21 mouse cellular contexts compared by ENCODE assay signal in genomic region chr11:69472687-69473086, GRCm38 (mm10). TPM values are rescaled to one million over a fixed set of nuclear protein-coding genes. Genes with fewer than 3 reads are reported as not detected.
A peak's percentile ranks its signal among the peaks of the same experiment; 100 is the strongest.
DNase-seq lines count a peak whose midpoint lies in the region; ATAC-seq and TF ChIP-seq lines count a peak whose summit lies in the region.
"Had no signal": no experiment of that assay in that cellular context is flagged by ENCODE, and none has a peak within 500 bp of the region (broad histone marks: within the 10 kb centered on the region; RNA-seq: fewer than 3 reads in every experiment).

No protein-coding gene starts in this region.

- dilution Hi-C loops in CH12.LX (cut with MboI; ENCODE audit: extremely low pct_ligation_motif_present, extremely low pct_unique_long_range_greater_than_20kb, low sequenced_read_pairs): no loop called here

- no peak for TF ChIP-seq CTCF in CH12.LX (conservative IDR thresholded peaks at IDR 0.05 in 1 of 2, IDR thresholded peaks at IDR 0.05 in 1 of 2; ENCODE audit: low read depth in 2 of 2, low read length in 2 of 2)
- TF ChIP-seq CTCF in heart, adult 2 months (IDR thresholded peaks at IDR 0.05): no peak
- TF ChIP-seq CTCF in hindbrain, postnatal 0 days (IDR thresholded peaks at IDR 0.05; ENCODE audit: low read depth): no peak

- no peaks in the 10 kb centered on the region for H3K9me3 ChIP-seq in CH12.LX (replicated peaks; ENCODE audit: low read length)
- H3K9me3 ChIP-seq in heart, embryonic 11.5 days (replicated peaks; ENCODE audit: control insufficient read depth, low read length): no peaks in the 10 kb centered on the region
- no peaks in the 10 kb centered on the region for H3K9me3 ChIP-seq in hindbrain, postnatal 0 days (ENCODE audit: low read length)
- H3K9me3 ChIP-seq: embryonic facial prominence, embryonic 12.5 days; forebrain, embryonic 13.5 days; limb, embryonic 10.5 days; midbrain, embryonic 13.5 days had no signal

- H3K27me3 ChIP-seq in CH12.LX (replicated peaks): peaks cover 65% of the 10 kb centered on the region
- H3K27me3 ChIP-seq in heart, embryonic 11.5 days (ENCODE audit: control insufficient read depth, insufficient read depth, low read length): no peaks in the 10 kb centered on the region
- H3K27me3 ChIP-seq in heart, adult 2 months (ENCODE audit: control insufficient read depth, insufficient read depth, low read length): no peaks in the 10 kb centered on the region
- no peaks in the 10 kb centered on the region for H3K27me3 ChIP-seq in hindbrain, postnatal 0 days (ENCODE audit: insufficient read depth, low read length)
- H3K27me3 ChIP-seq: forebrain, embryonic 13.5 days; midbrain, embryonic 13.5 days had no signal

- peaks cover 5 to 11% of the 10 kb centered on the region in 2 experiments; a peak in 2 of 4 replicates for H3K4me1 ChIP-seq in CH12.LX (ENCODE audit: control insufficient read depth in 1 of 2, insufficient read depth in 2 of 2)
- H3K4me1 ChIP-seq in heart, embryonic 11.5 days (ENCODE audit: control insufficient read depth, insufficient read depth, low read length): peaks cover 16% of the 10 kb centered on the region; the same call in 1 of the 2 replicates
- H3K4me1 ChIP-seq in heart, adult 2 months (ENCODE audit: control insufficient read depth, insufficient read depth, low read length): no peaks in the 10 kb centered on the region
- no peaks in the 10 kb centered on the region for H3K4me1 ChIP-seq in hindbrain, postnatal 0 days (ENCODE audit: insufficient read depth, low read length)
- H3K4me1 ChIP-seq: forebrain, embryonic 13.5 days had no signal

- peak; percentile 56; the same call in 1 of the 2 replicates for ATAC-seq in monocyte, adult 5-6 weeks (replicated peaks; ENCODE audit: insufficient number of reproducible peaks, low FRiP score, low TSS enrichment, poor library complexity, severe bottlenecking)
- ATAC-seq in heart, embryonic 11.5 days (replicated peaks; ENCODE audit: insufficient number of reproducible peaks, low FRiP score, low TSS enrichment): no peak
- ATAC-seq in hindbrain, postnatal 0 days: no peak
- ATAC-seq: forebrain, embryonic 13.5 days; midbrain, embryonic 13.5 days had no signal

- TF ChIP-seq RAD21 in CH12.LX (IDR thresholded peaks at IDR 0.05; ENCODE audit: low read depth, low read length): no peak

- H3K4me3 ChIP-seq in CH12.LX (replicated peaks in 1 of 3; ENCODE audit: low read depth in 2 of 3, low read length in 2 of 3, poor library complexity in 1 of 3): no peak overlapping the region
- no peak overlapping the region for H3K4me3 ChIP-seq in heart, embryonic 11.5 days (ENCODE audit: low read depth, low read length)
- no peak overlapping the region for H3K4me3 ChIP-seq in heart, adult 2 months
- no peak overlapping the region for H3K4me3 ChIP-seq in hindbrain, postnatal 0 days (ENCODE audit: low read length)
- H3K4me3 ChIP-seq: embryonic facial prominence, embryonic 12.5 days; erythroblast, embryonic 14.5 days; forebrain, embryonic 13.5 days; limb, embryonic 10.5 days; midbrain, embryonic 13.5 days; myocyte had no signal

- TF ChIP-seq EP300 in CH12.LX (IDR thresholded peaks at IDR 0.05; ENCODE audit: low read length): no peak
- TF ChIP-seq EP300 in heart, adult 2 months (IDR thresholded peaks at IDR 0.05; ENCODE audit: insufficient read depth, low read depth, low read length): no peak

- 50% methylated on average over 5 of the region's 5 CpGs for WGBS in heart, embryonic 11.5 days (ENCODE audit: insufficient replicate concordance)
- WGBS in heart, adult 2 months: 43% methylated on average over 5 of the region's 5 CpGs
- WGBS in hindbrain, postnatal 0 days: 83% methylated on average over 5 of the region's 5 CpGs

- in situ Hi-C loops in CH12.LX (cut with MboI; ENCODE audit: low pct_ligation_motif_present, low pct_unique_long_range_greater_than_20kb, low sequenced_read_pairs): no loop called here

- DNase-seq in A20 (ENCODE audit: low read depth, low spot score) (peak; percentile 43), CH12.LX (ENCODE audit: extremely low read depth) (peak; percentile 51)
- DNase-seq in induced T-regulatory cell, adult 2 months (ENCODE audit: low read depth): peak; percentile 47
- no peak for DNase-seq in heart, adult 2 months
- no peak for DNase-seq in hindbrain, postnatal 0 days (ENCODE audit: low spot score)
- DNase-seq in layer of hippocampus, adult 9-10 months (ENCODE audit: low spot score): no peak
- DNase-seq: adrenal gland, adult 2 months; cerebellum, postnatal 10 days; gastrocnemius, postnatal 10 days; kidney, adult 11 months; lung, adult 18-20 months; right cerebral cortex, postnatal 4 days; thymus, postnatal 36 days had no signal

- TF ChIP-seq POLR2A in CH12.LX (IDR thresholded peaks at IDR 0.05; ENCODE audit: low read depth, low read length): no peak
- TF ChIP-seq POLR2A in heart, adult 2 months (IDR thresholded peaks at IDR 0.05; ENCODE audit: insufficient read depth, low read depth, low read length): no peak

- no peak overlapping the region for H3K9ac ChIP-seq in CH12.LX (ENCODE audit: insufficient read depth, low read depth)
- H3K9ac ChIP-seq in heart, embryonic 11.5 days (ENCODE audit: low read depth, low read length): no peak overlapping the region
- no peak overlapping the region for H3K9ac ChIP-seq in heart, adult 2 months (ENCODE audit: low read depth, low read length)
- no peak overlapping the region for H3K9ac ChIP-seq in hindbrain, postnatal 0 days (replicated peaks; ENCODE audit: low read length)
- H3K9ac ChIP-seq: embryonic facial prominence, embryonic 12.5 days; forebrain, embryonic 13.5 days; midbrain, embryonic 13.5 days had no signal

- no peak overlapping the region for H3K27ac ChIP-seq in CH12.LX (ENCODE audit: insufficient read depth, low read depth)
- no peak overlapping the region for H3K27ac ChIP-seq in heart, embryonic 11.5 days (ENCODE audit: low read depth, low read length)
- no peak overlapping the region for H3K27ac ChIP-seq in heart, adult 2 months
- H3K27ac ChIP-seq in hindbrain, postnatal 0 days: no peak overlapping the region
- H3K27ac ChIP-seq: embryonic facial prominence, embryonic 12.5 days; forebrain, embryonic 13.5 days; limb, embryonic 10.5 days; midbrain, embryonic 13.5 days had no signal

- H3K79me2 ChIP-seq in CH12.LX (replicated peaks; ENCODE audit: control insufficient read depth, extremely low read depth, insufficient read depth, poor library complexity, severe bottlenecking): no peaks in the 10 kb centered on the region
- no peaks in the 10 kb centered on the region for H3K79me2 ChIP-seq in heart, adult 2 months (replicated peaks; ENCODE audit: control insufficient read depth, insufficient read depth, low read length)

- H3K4me2 ChIP-seq in CH12.LX (ENCODE audit: insufficient read depth, low read depth, poor library complexity, severe bottlenecking): no peak overlapping the region
- H3K4me2 ChIP-seq in heart, embryonic 11.5 days: no peak overlapping the region
- no peak overlapping the region for H3K4me2 ChIP-seq in hindbrain, postnatal 0 days (ENCODE audit: low read depth, low read length)
- H3K4me2 ChIP-seq: embryonic facial prominence, embryonic 12.5 days; forebrain, embryonic 13.5 days; midbrain, embryonic 13.5 days had no signal

- no peaks in the 10 kb centered on the region for H3K36me3 ChIP-seq in CH12.LX (replicated peaks in 1 of 2; ENCODE audit: control insufficient read depth in 1 of 2, insufficient read depth in 1 of 2, low read length in 1 of 2)
- H3K36me3 ChIP-seq in heart, embryonic 11.5 days (ENCODE audit: control insufficient read depth, insufficient read depth, low read length): no peaks in the 10 kb centered on the region
- H3K36me3 ChIP-seq in heart, adult 2 months (ENCODE audit: control insufficient read depth, insufficient read depth, low read length): no peaks in the 10 kb centered on the region
- no peaks in the 10 kb centered on the region for H3K36me3 ChIP-seq in hindbrain, postnatal 0 days (ENCODE audit: insufficient read depth, low read length)
- H3K36me3 ChIP-seq: embryonic facial prominence, embryonic 12.5 days; limb, embryonic 10.5 days; midbrain, embryonic 13.5 days had no signal

- intact Hi-C loops in heart, adult 2 months (cut with DNase I): no loop called here

TF ChIP-seq in CH12.LX, 34 proteins besides CTCF, POLR2A, EP300 and RAD21:
- no peak for TF ChIP-seq CHD1 (IDR thresholded peaks at IDR 0.05; ENCODE audit: low read depth, low read length)
- TF ChIP-seq KAT2A (IDR thresholded peaks at IDR 0.05; ENCODE audit: insufficient replicate concordance, low read length): no peak
- no peak for TF ChIP-seq USF2 (conservative IDR thresholded peaks at IDR 0.05; ENCODE audit: low read depth, low read length)
- no peak for TF ChIP-seq ETS1 (conservative IDR thresholded peaks at IDR 0.05; ENCODE audit: low read depth, low read length)
- no peak for TF ChIP-seq PAX5 (IDR thresholded peaks at IDR 0.05; ENCODE audit: low read length)
- TF ChIP-seq ZMIZ1 (IDR thresholded peaks at IDR 0.05; ENCODE audit: low read depth, low read length): no peak
- no peak for TF ChIP-seq ZKSCAN1 (IDR thresholded peaks at IDR 0.05; ENCODE audit: borderline replicate concordance, low read depth, low read length)
- TF ChIP-seq ZC3H11A (IDR thresholded peaks at IDR 0.05; ENCODE audit: low read depth, low read length): no peak
- TF ChIP-seq IRF4 (IDR thresholded peaks at IDR 0.05; ENCODE audit: low read depth, low read length): no peak
- no peak for TF ChIP-seq SIN3A (IDR thresholded peaks at IDR 0.05; ENCODE audit: low read length)
- TF ChIP-seq USF1 (IDR thresholded peaks at IDR 0.05; ENCODE audit: low read depth, low read length): no peak
- TF ChIP-seq NELFE (IDR thresholded peaks at IDR 0.05; ENCODE audit: low read depth, low read length): no peak
- no peak for TF ChIP-seq MEF2A (IDR thresholded peaks at IDR 0.05; ENCODE audit: borderline replicate concordance, low read depth, low read length)
- no peak for TF ChIP-seq ZNF384 (IDR thresholded peaks at IDR 0.05; ENCODE audit: low read depth, low read length)
- no peak for TF ChIP-seq MAFK (IDR thresholded peaks at IDR 0.05; ENCODE audit: insufficient replicate concordance, low read length)
- no peak for TF ChIP-seq SMC3 (IDR thresholded peaks at IDR 0.05; ENCODE audit: low read depth, low read length)
- TF ChIP-seq UBTF (IDR thresholded peaks at IDR 0.05; ENCODE audit: low read depth, low read length): no peak

RNA-seq across cellular contexts. Expression of gene Kdm6b, which starts 59.2 kb away (rescaled TPM):
- total RNA-seq in CH12.LX (2012; rRNA removed): 2.9 and 5.7 TPM in 2 replicates
- total RNA-seq in CH12.LX (2014; rRNA removed): 0.36 and 0.66 TPM in 2 replicates
- polyA plus RNA-seq in CH12.LX (2012; ENCODE audit: insufficient read length, low read depth): 6.0 and 7.2 TPM in 2 replicates
- 14.3 to 27.5 TPM (median 16.8 TPM) in 3 replicates for total RNA-seq in monocyte, adult 5-6 weeks (2017)
- 21.5 and 25.1 TPM in 2 replicates for polyA plus RNA-seq in heart, embryonic 11.5 days (2014; fragmentation: Nextera tagmentation; extraction: Ambion mirVana)
- total RNA-seq in heart, adult 2 months (2021): 10 to 100 TPM; 19.7 to 27.8 TPM
- 6.5 and 8.6 TPM in 2 replicates for polyA plus RNA-seq in heart, adult 2 months (2012; rRNA removed)
- total RNA-seq in hindbrain, postnatal 0 days (2014; rRNA removed): 8.0 and 10.5 TPM in 2 replicates
- polyA plus RNA-seq in hindbrain, postnatal 0 days (2015; fragmentation: Nextera tagmentation; extraction: Ambion mirVana): 20.5 and 22.3 TPM in 2 replicates

Comparison
In these comparisons a context has a peak if more than half of its experiments do, and no peak if none do; other contexts are left out.
1. DNase-seq: peak in A20 (single experiment), CH12.LX (single experiment) and induced T-regulatory cell, adult 2 months (single experiment); none in heart, adult 2 months (0 of 2), hindbrain, postnatal 0 days (single experiment) and layer of hippocampus, adult 9-10 months (single experiment).